Mouse (Mus musculus): ENCODE data around the gene Plet1.

Plet1 gene

DNA sequence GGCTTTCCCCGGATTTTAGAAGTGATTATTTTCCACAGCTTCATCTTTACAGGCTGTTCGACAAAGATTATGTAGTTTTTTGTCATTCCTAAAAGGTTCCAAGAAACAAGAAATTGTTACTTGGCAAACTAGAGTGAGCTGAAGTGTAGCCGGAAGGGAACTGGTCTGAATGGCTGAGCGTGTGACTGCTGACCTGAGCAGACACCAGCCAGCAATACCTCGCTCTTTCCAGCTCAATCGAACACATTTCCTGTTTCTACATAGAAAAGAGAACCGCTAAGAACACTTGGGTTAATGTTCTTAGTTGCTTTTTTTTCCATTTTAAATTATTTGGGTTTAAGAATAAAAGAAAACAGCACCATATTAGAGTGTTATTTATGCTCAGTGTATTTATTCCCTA lies 45.8 kb downstream of the Plet1 start:
- no peak for DNase-seq

GRCm38 (mm10) chr9:50542401-50542800 lies 48.1 kb downstream of the Plet1 start:
- no peak for DNase-seq

GRCm38 (mm10) chr9:50547859-50548478 lies 53.6 kb downstream of the Plet1 start:
- DNase-seq: no peak

- DNase-seq: no peak
These were observed 54.6 kb downstream of the Plet1 start for GRCm38 (mm10) chr9:50548936-50549335.

GRCm38 (mm10) chr9:50552206-50552605 lies 57.9 kb downstream of the Plet1 start:
- DNase-seq: no peak

- no peak for DNase-seq
These were observed 59.2 kb downstream of the Plet1 start for GRCm38 (mm10) chr9:50553547-50553946.

GRCm38 (mm10) chr9:50554241-50555093 lies 60.1 kb downstream of the Plet1 start, which contains the start of gene Il18:
Gene Il18 (plus strand): TSS chr9:50554827.
- peak; percentile 31 for DNase-seq

DNA sequence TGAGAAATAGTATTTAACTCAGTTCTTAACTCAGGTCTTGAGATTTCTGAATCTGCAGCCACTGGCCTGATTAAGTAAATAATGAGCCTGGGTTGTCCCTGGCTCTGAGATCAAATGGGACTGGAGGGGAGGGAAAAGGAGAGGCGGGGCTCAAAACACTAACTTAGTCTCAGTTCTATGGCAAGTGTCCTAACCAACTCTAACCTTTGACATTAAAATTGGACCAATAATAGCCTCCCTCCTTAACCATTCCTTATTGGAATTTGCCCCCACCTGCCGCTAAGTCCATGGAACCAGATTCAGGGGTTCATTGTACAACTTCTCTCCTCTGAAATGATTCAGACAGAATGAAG lies 60.7 kb downstream of the Plet1 start, which contains the start of gene Bco2:
Gene Bco2, minus strand, starts transcription at position 88 of the 353 bp plus-strand sequence.
- peak; percentile 21 for DNase-seq
